ENCODE assay signal across 8 mouse cellular contexts in genomic region chr14:23529720-23530119, GRCm38 (mm10).
A peak's percentile ranks its signal among the peaks of the same experiment; 100 is the strongest.
DNase-seq lines count a peak whose midpoint lies in the region; ATAC-seq and TF ChIP-seq lines count a peak whose summit lies in the region.

No protein-coding gene starts in this region.

- no peak overlapping the region for H3K9ac ChIP-seq in stomach, postnatal 0 days (ENCODE audit: low read length)

- WGBS in heart, embryonic 10.5 days: 10% methylated on average over 4 of the region's 4 CpGs
- 9% methylated on average over 4 of the region's 4 CpGs for WGBS in lung, adult 2 months
- 5% methylated on average over 4 of the region's 4 CpGs for WGBS in stomach, postnatal 0 days

- DNase-seq in heart, adult 18-20 months: peak; percentile 45 to 78
- no peak for DNase-seq in heart, embryonic 10.5 days (ENCODE audit: low spot score)
- peak; percentile 59 for DNase-seq in ES-CJ7 (ENCODE audit: low read depth, low spot score)
- DNase-seq in cerebellum, adult 11 months: peak; percentile 28
- peak; percentile 34 to 83 for DNase-seq in frontal cortex, adult 2 months (ENCODE audit: extremely low spot score in 1 of 2, low spot score in 1 of 2)
- DNase-seq in kidney, postnatal 25 days: peak; percentile 42 to 58
- peak; percentile 33 for DNase-seq in lung, adult 2 months
- DNase-seq in stomach, postnatal 0 days (ENCODE audit: low spot score): peak; percentile 55

- no peak for ATAC-seq in stomach, postnatal 0 days (ENCODE audit: low FRiP score, low TSS enrichment)

- TF ChIP-seq CTCF in lung, adult 2 months (IDR thresholded peaks at IDR 0.05; ENCODE audit: insufficient read depth, low read length): peak; percentile 73
- peak; percentile 95 for TF ChIP-seq CTCF in stomach, postnatal 0 days (IDR thresholded peaks at IDR 0.05; ENCODE audit: low read depth)

- H3K36me3 ChIP-seq in heart, embryonic 10.5 days: no peaks in the 10 kb centered on the region
- H3K36me3 ChIP-seq in stomach, postnatal 0 days (ENCODE audit: control insufficient read depth, insufficient read depth, low read length): no peaks in the 10 kb centered on the region

- TF ChIP-seq POLR2A in lung, adult 2 months (IDR thresholded peaks at IDR 0.05; ENCODE audit: borderline replicate concordance, extremely low read depth, low read depth, low read length): no peak

- H3K4me3 ChIP-seq in heart, embryonic 10.5 days: no peak overlapping the region
- H3K4me3 ChIP-seq in lung, adult 2 months (replicated peaks; ENCODE audit: extremely low read depth, low read depth, low read length): no peak overlapping the region
- H3K4me3 ChIP-seq in stomach, postnatal 0 days (ENCODE audit: low read depth, low read length): no peak overlapping the region

- H3K27ac ChIP-seq in heart, embryonic 10.5 days: no peak overlapping the region
- no peak overlapping the region for H3K27ac ChIP-seq in stomach, postnatal 0 days (replicated peaks)

- H3K9me3 ChIP-seq in heart, embryonic 10.5 days: peaks cover 2% of the 10 kb centered on the region
- no peaks in the 10 kb centered on the region for H3K9me3 ChIP-seq in stomach, postnatal 0 days (ENCODE audit: control insufficient read depth, low read length)

- H3K4me2 ChIP-seq in stomach, postnatal 0 days (replicated peaks; ENCODE audit: low read depth): no peak overlapping the region

- TF ChIP-seq EP300 in stomach, postnatal 0 days (optimal IDR thresholded peaks at IDR 0.05): no peak

- no peaks in the 10 kb centered on the region for H3K4me1 ChIP-seq in heart, embryonic 10.5 days
- H3K4me1 ChIP-seq in lung, adult 2 months (ENCODE audit: control insufficient read depth, insufficient read depth, low read length): peaks cover 5% of the 10 kb centered on the region; the same call in 1 of the 2 replicates
- H3K4me1 ChIP-seq in stomach, postnatal 0 days (replicated peaks; ENCODE audit: control insufficient read depth, insufficient read depth): 0 out of 2 replicates have a peak, but pooled peaks cover 2% of the 10 kb centered on the region

- H3K27me3 ChIP-seq in heart, embryonic 10.5 days (ENCODE audit: insufficient read depth, poor library complexity, severe bottlenecking): no peaks in the 10 kb centered on the region
- H3K27me3 ChIP-seq in stomach, postnatal 0 days (ENCODE audit: control insufficient read depth, insufficient read depth, low read length): no peaks in the 10 kb centered on the region
